Mouse (Mus musculus): ENCODE measurements around the gene Sh3bp1. TPM values are rescaled to one million over a fixed set of nuclear protein-coding genes. Genes with fewer than 3 reads are reported as not detected.

Sh3bp1 gene
- polyA plus RNA-seq, 1 experiment from 2014 or later = 17.3 TPM

DNA sequence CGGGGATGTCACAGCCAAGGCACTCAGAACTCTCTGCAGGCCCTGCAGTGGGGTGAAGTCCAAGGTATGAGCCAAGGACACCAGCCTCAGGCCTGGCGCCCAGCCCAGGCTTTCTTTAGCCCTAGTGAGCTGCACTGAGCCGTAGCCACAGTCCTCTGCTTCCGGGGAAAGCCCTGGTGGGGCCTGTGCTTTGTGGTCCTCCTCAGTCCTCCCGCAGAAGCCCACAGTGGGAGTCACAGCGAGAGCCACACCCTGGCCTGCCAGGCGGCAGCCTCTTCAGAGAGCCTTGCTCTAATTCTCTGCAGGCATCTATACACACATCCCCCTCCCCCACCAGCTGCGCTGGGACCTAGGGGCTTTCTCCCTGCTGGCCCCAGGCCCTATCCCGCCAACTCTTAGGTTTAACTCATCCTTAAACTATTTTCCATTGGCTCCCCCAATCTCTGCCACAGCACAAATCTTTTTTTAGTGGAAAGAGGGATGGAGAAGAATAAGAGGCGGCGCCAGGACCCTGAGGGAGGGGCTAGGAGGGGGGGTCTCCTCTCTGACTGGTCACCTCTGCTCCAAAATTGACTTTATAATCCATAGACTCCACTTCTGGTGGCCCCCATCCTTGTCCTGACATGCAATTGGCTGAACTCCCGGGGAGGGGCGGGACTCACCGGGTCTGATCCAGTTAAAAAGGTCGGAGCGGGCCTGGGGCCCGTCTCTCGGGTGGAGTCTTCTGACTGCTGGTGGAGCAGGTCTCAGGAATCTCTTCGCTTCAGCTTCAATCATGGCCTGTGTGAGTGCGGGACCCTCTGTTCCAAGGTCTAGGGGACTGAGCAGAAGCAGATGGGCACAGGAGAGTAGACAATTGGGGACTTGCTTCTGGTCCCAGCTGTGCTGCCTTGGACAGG lies 26.7 kb downstream of the Sh3bp1 start, which contains the start of gene Lgals1:
Lgals1 (plus strand) TSS at position 705 of the 899 bp plus-strand sequence.
- ATAC-seq (replicated peaks; ENCODE audit: low FRiP score) = peak; percentile 68
- peak within 1 kb of the TSS; percentile 59 for H3K4me2 ChIP-seq (ENCODE audit: low read depth, low read length, severe bottlenecking)
- no peaks in the 10 kb centered on the region for H3K36me3 ChIP-seq (ENCODE audit: control insufficient read depth, insufficient read depth, low read length)
- peaks cover 4% of the 10 kb centered on the region; the same call in 1 of the 2 replicates for H3K27me3 ChIP-seq (ENCODE audit: control insufficient read depth, insufficient read depth, low read length)
- peak within 1 kb of the TSS; percentile 28 for H3K4me3 ChIP-seq (ENCODE audit: low read depth, low read length)
- WGBS = 10% methylated on average over 20 of the region's 20 CpGs
- DNase-seq (ENCODE audit: low spot score) = peak; percentile 84
- no peak within 1 kb of the TSS for H3K27ac ChIP-seq (ENCODE audit: low read depth, low read length)
- peak within 1 kb of the TSS; percentile 35; the same call in 1 of the 2 replicates for H3K9ac ChIP-seq (ENCODE audit: low read length)
- H3K9me3 ChIP-seq (ENCODE audit: control insufficient read depth, low read length) = no peaks in the 10 kb centered on the region
- peaks cover 22% of the 10 kb centered on the region for H3K4me1 ChIP-seq (replicated peaks; ENCODE audit: control insufficient read depth, insufficient read depth, low read length)

DNA sequence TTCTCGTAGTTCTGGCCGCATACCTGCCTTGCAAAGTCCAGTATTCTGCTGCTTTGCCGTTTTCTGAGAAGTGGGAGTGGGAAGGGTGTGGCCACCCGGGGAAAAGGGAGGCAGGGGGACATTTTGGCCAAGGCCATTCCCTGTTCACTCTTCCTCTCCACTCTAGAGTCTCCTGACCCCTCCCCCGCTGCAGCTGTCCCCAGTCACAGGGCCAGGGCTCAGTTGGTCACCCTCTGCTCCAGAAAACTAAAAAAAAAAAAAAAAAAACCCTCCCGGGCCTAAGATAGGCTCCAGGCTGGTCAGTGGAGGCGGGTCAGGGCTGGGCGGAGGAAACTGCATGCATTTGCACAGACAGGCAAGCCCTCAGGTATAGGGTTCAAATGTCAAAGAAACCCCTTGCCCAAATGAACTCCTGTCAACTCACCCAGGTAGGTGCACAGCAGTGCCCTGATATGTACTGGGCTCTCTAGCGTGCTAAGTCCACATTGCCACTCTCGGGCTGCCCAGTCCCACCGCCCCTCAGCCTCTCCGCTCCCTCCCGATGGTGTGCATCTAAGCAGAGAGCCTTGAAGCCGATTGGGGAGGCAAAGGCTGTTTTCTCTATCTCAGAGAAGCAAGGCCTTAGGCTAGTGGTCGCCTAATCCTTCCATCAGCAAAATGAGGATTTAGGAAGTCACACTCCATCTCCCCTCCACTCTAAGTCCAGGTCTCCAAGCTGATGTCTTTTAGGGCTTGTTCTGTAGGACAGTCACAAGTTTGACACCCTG lies 27.6 kb downstream of the Sh3bp1 start:
- peak overlapping the region; percentile 28 for H3K4me3 ChIP-seq (ENCODE audit: low read depth, low read length)
- no peaks in the 10 kb centered on the region for H3K9me3 ChIP-seq (ENCODE audit: control insufficient read depth, low read length)
- no peak for DNase-seq (ENCODE audit: low spot score)
- 0 out of 2 replicates have a peak, but pooled peaks have one; percentile 25 for ATAC-seq (replicated peaks; ENCODE audit: low FRiP score)
- H3K27me3 ChIP-seq (ENCODE audit: control insufficient read depth, insufficient read depth, low read length) = peaks cover 4% of the 10 kb centered on the region; the same call in 1 of the 2 replicates
- H3K4me2 ChIP-seq (ENCODE audit: low read depth, low read length, severe bottlenecking) = peak overlapping the region; percentile 59
- H3K9ac ChIP-seq (ENCODE audit: low read length) = no peak overlapping the region; the same call in 1 of the 2 replicates
- no peaks in the 10 kb centered on the region for H3K36me3 ChIP-seq (ENCODE audit: control insufficient read depth, insufficient read depth, low read length)
- WGBS = 16% methylated on average over 15 of the region's 15 CpGs
- H3K4me1 ChIP-seq (replicated peaks; ENCODE audit: control insufficient read depth, insufficient read depth, low read length) = peaks cover 22% of the 10 kb centered on the region
- no peak overlapping the region for H3K27ac ChIP-seq (ENCODE audit: low read depth, low read length)

DNA sequence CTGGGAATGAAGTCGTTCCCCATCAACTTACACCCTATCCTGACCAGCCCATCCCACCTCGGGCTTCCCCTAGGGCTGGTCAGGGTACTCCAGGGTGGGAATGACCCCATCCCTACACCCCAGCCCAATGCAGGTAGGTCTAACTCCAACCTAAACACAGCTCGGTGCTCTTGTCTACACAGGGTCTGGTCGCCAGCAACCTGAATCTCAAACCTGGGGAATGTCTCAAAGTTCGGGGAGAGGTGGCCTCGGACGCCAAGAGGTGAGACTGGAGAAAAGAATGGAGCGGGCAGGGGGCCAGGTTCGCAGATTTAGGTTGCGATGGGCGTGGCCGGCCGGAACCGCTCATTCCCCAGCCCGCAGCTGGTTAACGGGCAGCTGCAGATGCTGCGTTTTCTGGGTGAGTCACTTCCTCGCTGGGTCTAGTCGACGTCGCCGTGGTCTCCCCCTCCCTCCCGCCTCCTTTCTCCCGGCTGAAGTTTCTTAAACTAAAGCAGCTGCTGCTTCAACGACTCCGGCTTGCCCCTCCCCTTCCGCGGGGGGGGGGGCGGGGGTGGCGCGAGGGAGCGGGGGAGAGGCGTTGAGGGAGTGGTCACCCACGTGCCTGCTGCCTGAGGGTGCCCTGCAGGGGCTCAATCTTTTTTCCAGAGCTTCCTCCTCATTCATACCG lies 28.4 kb downstream of the Sh3bp1 start:
- H3K4me3 ChIP-seq (ENCODE audit: low read depth, low read length) = peak overlapping the region; percentile 28
- no peak overlapping the region for H3K27ac ChIP-seq (ENCODE audit: low read depth, low read length)
- H3K4me1 ChIP-seq (replicated peaks; ENCODE audit: control insufficient read depth, insufficient read depth, low read length) = peaks cover 22% of the 10 kb centered on the region
- ATAC-seq (replicated peaks; ENCODE audit: low FRiP score) = peak; percentile 58
- WGBS = under 1% methylated on average over 33 of the region's 35 CpGs
- no peaks in the 10 kb centered on the region for H3K36me3 ChIP-seq (ENCODE audit: control insufficient read depth, insufficient read depth, low read length)
- DNase-seq (ENCODE audit: low spot score) = peak; percentile 89
- peaks cover 4% of the 10 kb centered on the region; the same call in 1 of the 2 replicates for H3K27me3 ChIP-seq (ENCODE audit: control insufficient read depth, insufficient read depth, low read length)
- H3K9me3 ChIP-seq (ENCODE audit: control insufficient read depth, low read length) = no peaks in the 10 kb centered on the region
- H3K9ac ChIP-seq (ENCODE audit: low read length) = peak overlapping the region; percentile 45
- peak overlapping the region; percentile 59 for H3K4me2 ChIP-seq (ENCODE audit: low read depth, low read length, severe bottlenecking)

DNA sequence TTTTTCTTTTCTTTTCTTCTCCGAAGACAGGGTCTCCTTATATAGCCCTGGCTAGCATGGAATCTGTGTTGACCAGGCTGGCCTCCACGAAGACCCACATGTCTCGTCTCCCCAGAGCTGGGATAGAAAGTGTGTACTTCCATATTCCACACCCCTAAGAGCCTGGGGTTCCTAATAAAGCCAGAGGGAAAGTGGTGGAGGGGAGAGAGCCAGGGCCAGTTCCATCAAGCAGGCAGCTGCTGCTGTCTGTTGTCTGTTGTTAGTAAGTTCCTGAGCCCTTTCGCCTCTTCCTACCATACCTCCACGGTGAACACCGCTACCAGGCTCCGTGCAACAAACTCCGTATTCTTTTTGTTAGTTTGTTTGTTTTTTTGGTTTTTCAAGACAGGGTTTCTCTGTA lies 29.0 kb downstream of the Sh3bp1 start:
- 0 out of 2 replicates have a peak overlapping the region, but pooled peaks have one; percentile 31 for H3K27ac ChIP-seq (ENCODE audit: low read depth, low read length)
- peaks cover 22% of the 10 kb centered on the region for H3K4me1 ChIP-seq (replicated peaks; ENCODE audit: control insufficient read depth, insufficient read depth, low read length)
- H3K4me2 ChIP-seq (ENCODE audit: low read depth, low read length, severe bottlenecking) = peak overlapping the region; percentile 59
- ATAC-seq (replicated peaks; ENCODE audit: low FRiP score) (0 out of 2 replicates have a peak, but pooled peaks have one; percentile 3), DNase-seq (ENCODE audit: low spot score) (no peak)
- H3K4me3 ChIP-seq (ENCODE audit: low read depth, low read length) = peak overlapping the region; percentile 28; the same call in 1 of the 2 replicates
- H3K27me3 ChIP-seq (ENCODE audit: control insufficient read depth, insufficient read depth, low read length) = peaks cover 4% of the 10 kb centered on the region; the same call in 1 of the 2 replicates
- no peak overlapping the region for H3K9ac ChIP-seq (ENCODE audit: low read length)
- H3K36me3 ChIP-seq (ENCODE audit: control insufficient read depth, insufficient read depth, low read length) = no peaks in the 10 kb centered on the region
- WGBS = 51% methylated on average over 8 of the region's 8 CpGs
- no peaks in the 10 kb centered on the region for H3K9me3 ChIP-seq (ENCODE audit: control insufficient read depth, low read length)

DNA sequence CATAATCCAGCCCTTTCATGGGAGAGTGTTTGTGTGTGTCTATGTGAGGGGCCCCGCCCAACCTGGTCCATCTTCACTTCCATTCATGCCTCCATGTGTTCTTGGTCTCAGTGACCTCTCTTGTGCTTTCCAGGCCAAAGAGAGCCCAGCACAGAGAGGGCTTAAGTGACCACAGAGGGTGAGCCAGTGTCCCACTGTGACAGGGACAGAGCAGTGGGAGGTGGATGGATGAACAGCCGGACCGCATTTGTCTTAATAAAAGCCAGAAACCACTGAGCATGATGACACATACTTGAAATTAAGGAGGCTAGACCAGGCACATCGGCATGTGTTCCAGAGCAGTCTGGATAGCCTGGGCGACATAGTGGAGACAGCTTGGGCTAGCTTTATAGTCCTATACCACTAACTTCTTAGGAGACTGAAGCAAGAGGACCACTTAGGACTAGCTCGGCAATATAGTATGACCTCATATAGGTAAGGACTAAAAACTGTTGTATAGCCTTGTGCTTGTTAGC lies 30.7 kb downstream of the Sh3bp1 start:
- peaks cover 22% of the 10 kb centered on the region for H3K4me1 ChIP-seq (replicated peaks; ENCODE audit: control insufficient read depth, insufficient read depth, low read length)
- 94% methylated on average over 6 of the region's 6 CpGs for WGBS
- no peak for ATAC-seq (replicated peaks; ENCODE audit: low FRiP score)

DNA sequence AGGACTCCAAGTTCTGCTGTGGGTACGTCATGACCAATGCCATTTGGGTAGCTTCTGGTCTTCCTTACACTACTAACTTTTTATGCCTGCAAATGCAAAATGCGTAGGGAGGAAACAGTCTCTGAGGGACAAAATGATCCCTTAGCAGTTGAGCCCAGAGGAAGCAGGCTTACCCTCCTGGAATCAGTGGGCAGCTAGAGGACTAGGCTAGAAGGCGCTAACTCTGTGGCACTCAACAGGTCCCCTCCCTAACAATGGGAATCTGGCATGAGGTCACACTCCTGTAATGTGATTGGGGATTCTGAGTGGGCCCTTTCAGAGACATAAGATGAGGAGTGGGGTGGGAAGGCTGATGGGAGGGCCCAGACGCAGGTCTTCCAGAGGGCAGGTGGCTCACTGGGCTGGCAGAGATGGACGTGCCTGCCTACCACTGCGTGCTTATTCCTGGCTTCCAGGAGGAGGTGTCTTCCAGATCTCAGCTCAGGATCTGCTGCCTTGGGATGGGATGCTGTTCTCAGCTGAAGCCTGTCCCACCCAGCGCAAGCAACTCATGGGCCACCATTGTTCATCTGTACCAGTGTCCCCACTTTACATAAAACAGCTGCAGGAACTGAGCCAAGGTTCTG lies 31.3 kb downstream of the Sh3bp1 start:
- no peak for ATAC-seq (replicated peaks; ENCODE audit: low FRiP score)
- Histone ChIP-seq H3K36me3 (ENCODE audit: control insufficient read depth, insufficient read depth, low read length) (no peaks in the 10 kb centered on the region), H3K27me3 (ENCODE audit: control insufficient read depth, insufficient read depth, low read length) (peaks cover 4% of the 10 kb centered on the region; the same call in 1 of the 2 replicates), H3K4me2 (ENCODE audit: low read depth, low read length, severe bottlenecking) (no peak overlapping the region), H3K4me1 (replicated peaks; ENCODE audit: control insufficient read depth, insufficient read depth, low read length) (peaks cover 25% of the 10 kb centered on the region), H3K4me3 (ENCODE audit: low read depth, low read length) (no peak overlapping the region), H3K27ac (ENCODE audit: low read depth, low read length) (no peak overlapping the region), H3K9ac (ENCODE audit: low read length) (no peak overlapping the region), H3K9me3 (ENCODE audit: control insufficient read depth, low read length) (no peaks in the 10 kb centered on the region)
- 91% methylated on average over 7 of the region's 7 CpGs for WGBS
- peak; percentile 45 for DNase-seq (ENCODE audit: low spot score)

More for the DNA sequence above, 30.7 kb downstream of the Sh3bp1 start:
- H3K27me3 ChIP-seq (ENCODE audit: control insufficient read depth, insufficient read depth, low read length) = peaks cover 4% of the 10 kb centered on the region; the same call in 1 of the 2 replicates
- H3K9me3 ChIP-seq (ENCODE audit: control insufficient read depth, low read length) = no peaks in the 10 kb centered on the region
- DNase-seq (ENCODE audit: low spot score) = peak; percentile 41
- no peak overlapping the region for H3K4me2 ChIP-seq (ENCODE audit: low read depth, low read length, severe bottlenecking)
- no peak overlapping the region for H3K4me3 ChIP-seq (ENCODE audit: low read depth, low read length)
- no peak overlapping the region for H3K27ac ChIP-seq (ENCODE audit: low read depth, low read length)
- no peak overlapping the region for H3K9ac ChIP-seq (ENCODE audit: low read length)
- H3K36me3 ChIP-seq (ENCODE audit: control insufficient read depth, insufficient read depth, low read length) = no peaks in the 10 kb centered on the region

DNA sequence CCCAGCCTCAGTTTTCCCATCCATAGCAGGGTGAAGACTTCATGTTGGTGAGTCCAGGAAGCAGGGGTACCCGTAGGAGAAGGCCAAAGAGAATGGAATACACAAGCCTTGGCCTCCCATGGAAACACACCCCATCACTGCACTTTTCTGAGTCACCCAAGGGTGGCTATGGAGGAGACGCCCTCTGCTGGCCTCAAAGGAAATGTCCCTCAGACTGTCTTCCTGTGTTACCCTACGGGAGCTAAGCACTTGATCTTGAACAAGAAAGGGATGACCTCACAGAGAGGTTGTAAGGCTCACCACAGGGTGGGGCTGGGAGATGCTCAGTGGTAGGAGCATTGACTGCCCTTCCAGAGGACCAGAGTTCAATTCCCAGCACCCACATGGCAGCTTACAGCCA lies 32.0 kb downstream of the Sh3bp1 start:
- no peak for ATAC-seq (replicated peaks; ENCODE audit: low FRiP score)
- WGBS = 38% methylated on average over 3 of the region's 3 CpGs
- Histone ChIP-seq H3K4me1 (replicated peaks; ENCODE audit: control insufficient read depth, insufficient read depth, low read length) (peaks cover 21% of the 10 kb centered on the region), H3K27me3 (ENCODE audit: control insufficient read depth, insufficient read depth, low read length) (peaks cover 4% of the 10 kb centered on the region; the same call in 1 of the 2 replicates), H3K4me2 (ENCODE audit: low read depth, low read length, severe bottlenecking) (no peak overlapping the region), H3K36me3 (ENCODE audit: control insufficient read depth, insufficient read depth, low read length) (no peaks in the 10 kb centered on the region), H3K27ac (ENCODE audit: low read depth, low read length) (no peak overlapping the region), H3K9me3 (ENCODE audit: control insufficient read depth, low read length) (no peaks in the 10 kb centered on the region), H3K9ac (ENCODE audit: low read length) (no peak overlapping the region), H3K4me3 (ENCODE audit: low read depth, low read length) (no peak overlapping the region)
- peak; percentile 43 for DNase-seq (ENCODE audit: low spot score)
